Mouse (Mus musculus): ENCODE data around the gene Pnck. TPM values are rescaled to one million over a fixed set of nuclear protein-coding genes. Genes with fewer than 3 reads are reported as not detected.

The Pnck gene
- polyA plus RNA-seq, 2 experiments = 0.89 to 0.96 TPM

- H3K27me3 ChIP-seq (ENCODE audit: control insufficient read depth, insufficient read depth, low read length) = no peaks in the 10 kb centered on the region
- H3K4me1 ChIP-seq (replicated peaks; ENCODE audit: control insufficient read depth in 2 of 2, insufficient read depth in 2 of 2, low read length in 1 of 2) = no peaks in the 10 kb centered on the region
- TF ChIP-seq EP300 (IDR thresholded peaks at IDR 0.05; ENCODE audit: low read depth) = no peak
- TF ChIP-seq CTCF (IDR thresholded peaks at IDR 0.05; ENCODE audit: low read depth) = no peak
- DNase-seq (ENCODE audit: low read depth in 3 of 3, low spot score in 3 of 3) = no peak
- no peak overlapping the region for H3K9ac ChIP-seq (replicated peaks)
- H3K9me3 ChIP-seq (ENCODE audit: control insufficient read depth, low read length) = no peaks in the 10 kb centered on the region
- no peak overlapping the region for H3K4me3 ChIP-seq (ENCODE audit: insufficient read depth in 1 of 2, low read depth in 2 of 2, low read length in 2 of 2)
- no peak overlapping the region for H3K4me2 ChIP-seq (ENCODE audit: low read depth)
- no peak for ATAC-seq (ENCODE audit: insufficient read depth)
- no peak overlapping the region for H3K27ac ChIP-seq
- H3K36me3 ChIP-seq (replicated peaks; ENCODE audit: control insufficient read depth, insufficient read depth, low read depth) = no peaks in the 10 kb centered on the region
These were observed 32.9 kb downstream of the Pnck start for GRCm38 (mm10) chrX:73626981-73627380.

- WGBS (ENCODE audit: insufficient replicate concordance) = 67% methylated on average over 2 of the region's 2 CpGs
- no peaks in the 10 kb centered on the region for H3K36me3 ChIP-seq (replicated peaks; ENCODE audit: control insufficient read depth, insufficient read depth, low read depth)
- no peak overlapping the region for H3K4me2 ChIP-seq (ENCODE audit: low read depth)
- H3K4me3 ChIP-seq (ENCODE audit: insufficient read depth in 1 of 2, low read depth in 2 of 2, low read length in 2 of 2) = no peak overlapping the region
- H3K9me3 ChIP-seq (ENCODE audit: control insufficient read depth, low read length) = no peaks in the 10 kb centered on the region
- H3K4me1 ChIP-seq (replicated peaks; ENCODE audit: control insufficient read depth in 2 of 2, insufficient read depth in 2 of 2, low read length in 1 of 2) = peaks cover 0 to 2% of the 10 kb centered on the region in 2 experiments; a peak in 1 of 4 replicates
- ATAC-seq (ENCODE audit: insufficient read depth) = no peak
- no peak overlapping the region for H3K27ac ChIP-seq
- H3K27me3 ChIP-seq (ENCODE audit: control insufficient read depth, insufficient read depth, low read length) = no peaks in the 10 kb centered on the region
- DNase-seq (ENCODE audit: low read depth in 3 of 3, low spot score in 3 of 3) = no peak
- no peak for TF ChIP-seq CTCF (IDR thresholded peaks at IDR 0.05; ENCODE audit: low read depth)
- H3K9ac ChIP-seq (replicated peaks) = no peak overlapping the region
These were observed 40.0 kb downstream of the Pnck start for GRCm38 (mm10) chrX:73619890-73620289.

- Histone ChIP-seq H3K9me3 (ENCODE audit: control insufficient read depth, low read length) (no peaks in the 10 kb centered on the region), H3K27me3 (ENCODE audit: control insufficient read depth, insufficient read depth, low read length) (no peaks in the 10 kb centered on the region), H3K4me1 (replicated peaks; ENCODE audit: control insufficient read depth in 2 of 2, insufficient read depth in 2 of 2, low read length in 1 of 2) (peaks cover 0 to 2% of the 10 kb centered on the region in 2 experiments; a peak in 1 of 4 replicates), H3K9ac (replicated peaks) (no peak overlapping the region), H3K4me2 (ENCODE audit: low read depth) (no peak overlapping the region), H3K27ac (no peak overlapping the region), H3K4me3 (ENCODE audit: insufficient read depth in 1 of 2, low read depth in 2 of 2, low read length in 2 of 2) (no peak overlapping the region), H3K36me3 (replicated peaks; ENCODE audit: control insufficient read depth, insufficient read depth, low read depth) (no peaks in the 10 kb centered on the region)
- TF ChIP-seq EP300 (IDR thresholded peaks at IDR 0.05; ENCODE audit: low read depth) (no peak), CTCF (IDR thresholded peaks at IDR 0.05; ENCODE audit: low read depth) (no peak)
- ATAC-seq (ENCODE audit: insufficient read depth) (no peak), DNase-seq (ENCODE audit: low read depth in 3 of 3, low spot score in 3 of 3) (no peak)
These were observed 40.5 kb downstream of the Pnck start for GRCm38 (mm10) chrX:73619401-73619800.

- WGBS (ENCODE audit: insufficient replicate concordance) = 50% methylated on average over 1 of the region's 1 CpGs
- Histone ChIP-seq H3K4me3 (ENCODE audit: insufficient read depth in 1 of 2, low read depth in 2 of 2, low read length in 2 of 2) (no peak overlapping the region), H3K9me3 (ENCODE audit: control insufficient read depth, low read length) (no peaks in the 10 kb centered on the region), H3K27ac (no peak overlapping the region), H3K4me1 (replicated peaks; ENCODE audit: control insufficient read depth in 2 of 2, insufficient read depth in 2 of 2, low read length in 1 of 2) (peaks cover 0 to 4% of the 10 kb centered on the region in 2 experiments; a peak in 1 of 4 replicates), H3K36me3 (replicated peaks; ENCODE audit: control insufficient read depth, insufficient read depth, low read depth) (no peaks in the 10 kb centered on the region), H3K9ac (replicated peaks) (no peak overlapping the region), H3K27me3 (ENCODE audit: control insufficient read depth, insufficient read depth, low read length) (no peaks in the 10 kb centered on the region), H3K4me2 (ENCODE audit: low read depth) (no peak overlapping the region)
- ATAC-seq (ENCODE audit: insufficient read depth) = no peak
- TF ChIP-seq CTCF (IDR thresholded peaks at IDR 0.05; ENCODE audit: low read depth) = no peak
- TF ChIP-seq EP300 (IDR thresholded peaks at IDR 0.05; ENCODE audit: low read depth) = no peak
- DNase-seq (ENCODE audit: low read depth in 3 of 3, low spot score in 3 of 3) = no peak
These were observed 44.0 kb downstream of the Pnck start for GRCm38 (mm10) chrX:73615876-73616275.

- DNase-seq (ENCODE audit: low read depth in 3 of 3, low spot score in 3 of 3) = no peak
- 35% methylated on average over 4 of the region's 4 CpGs for WGBS (ENCODE audit: insufficient replicate concordance)
- H3K27me3 ChIP-seq (ENCODE audit: control insufficient read depth, insufficient read depth, low read length) = no peaks in the 10 kb centered on the region
- H3K4me3 ChIP-seq (ENCODE audit: insufficient read depth in 1 of 2, low read depth in 2 of 2, low read length in 2 of 2) = no peak overlapping the region
- H3K36me3 ChIP-seq (replicated peaks; ENCODE audit: control insufficient read depth, insufficient read depth, low read depth) = no peaks in the 10 kb centered on the region
- no peak for ATAC-seq (ENCODE audit: insufficient read depth)
- 0 out of 4 replicates have a peak, but pooled peaks cover 0 to 2% of the 10 kb centered on the region in 2 experiments for H3K4me1 ChIP-seq (replicated peaks; ENCODE audit: control insufficient read depth in 2 of 2, insufficient read depth in 2 of 2, low read length in 1 of 2)
- TF ChIP-seq EP300 (IDR thresholded peaks at IDR 0.05; ENCODE audit: low read depth) = no peak
- no peak for TF ChIP-seq CTCF (IDR thresholded peaks at IDR 0.05; ENCODE audit: low read depth)
- no peaks in the 10 kb centered on the region for H3K9me3 ChIP-seq (ENCODE audit: control insufficient read depth, low read length)
- H3K9ac ChIP-seq (replicated peaks) = no peak overlapping the region
- H3K4me2 ChIP-seq (ENCODE audit: low read depth) = no peak overlapping the region
- H3K27ac ChIP-seq = no peak overlapping the region
These were observed 46.3 kb downstream of the Pnck start for GRCm38 (mm10) chrX:73613665-73614064.

Other genes with a start within 250 kb of the Pnck start
- 0.01 TPM in 2 replicates for gene Zfp92, start 249.0 kb downstream of the Pnck start, polyA plus RNA-seq (2012; rRNA removed)
- gene Zfp92, start 249.0 kb downstream of the Pnck start, polyA plus RNA-seq (2014; fragmentation: Nextera tagmentation; extraction: Ambion mirVana) = not detected in 2 replicates
- not detected in 2 replicates for gene Trex2, start 224.8 kb downstream of the Pnck start, polyA plus RNA-seq (2012; rRNA removed)
- not detected in 2 replicates for gene Trex2, start 224.8 kb downstream of the Pnck start, polyA plus RNA-seq (2014; fragmentation: Nextera tagmentation; extraction: Ambion mirVana)
- gene Haus7, start 201.1 kb downstream of the Pnck start, polyA plus RNA-seq (2012; rRNA removed) = 22.7 and 26.9 TPM in 2 replicates
- gene Haus7, start 201.1 kb downstream of the Pnck start, polyA plus RNA-seq (2014; fragmentation: Nextera tagmentation; extraction: Ambion mirVana) = 37.4 and 40.6 TPM in 2 replicates
- gene Bgn, start 176.5 kb downstream of the Pnck start, polyA plus RNA-seq (2012; rRNA removed) = 19.0 and 20.6 TPM in 2 replicates
- gene Bgn, start 176.5 kb downstream of the Pnck start, polyA plus RNA-seq (2014; fragmentation: Nextera tagmentation; extraction: Ambion mirVana) = 11.1 and 11.8 TPM in 2 replicates
- 0.01 TPM in 1 of 2 replicates, not detected in the other for gene Atp2b3, start 157.0 kb downstream of the Pnck start, polyA plus RNA-seq (2012; rRNA removed)
- not detected in 2 replicates for gene Atp2b3, start 157.0 kb downstream of the Pnck start, polyA plus RNA-seq (2014; fragmentation: Nextera tagmentation; extraction: Ambion mirVana)
- gene Dusp9, start 20.7 kb downstream of the Pnck start, polyA plus RNA-seq (2012; rRNA removed) = 23.0 and 24.7 TPM in 2 replicates
- 8.1 and 9.3 TPM in 2 replicates for gene Dusp9, start 20.7 kb downstream of the Pnck start, polyA plus RNA-seq (2014; fragmentation: Nextera tagmentation; extraction: Ambion mirVana)
- gene Slc6a8, start 13.0 kb upstream of the Pnck start, polyA plus RNA-seq (2012; rRNA removed) = 1.7 and 2.0 TPM in 2 replicates
- gene Slc6a8, start 13.0 kb upstream of the Pnck start, polyA plus RNA-seq (2014; fragmentation: Nextera tagmentation; extraction: Ambion mirVana) = 0.29 and 0.34 TPM in 2 replicates
- gene Bcap31, start 56.1 kb upstream of the Pnck start, polyA plus RNA-seq (2012; rRNA removed) = 31.6 and 41.7 TPM in 2 replicates
- 136 and 137 TPM in 2 replicates for gene Bcap31, start 56.1 kb upstream of the Pnck start, polyA plus RNA-seq (2014; fragmentation: Nextera tagmentation; extraction: Ambion mirVana)
- gene Abcd1, start 56.5 kb upstream of the Pnck start, polyA plus RNA-seq (2012; rRNA removed) = 5.9 and 6.1 TPM in 2 replicates
- gene Abcd1, start 56.5 kb upstream of the Pnck start, polyA plus RNA-seq (2014; fragmentation: Nextera tagmentation; extraction: Ambion mirVana) = 6.5 and 6.6 TPM in 2 replicates
- gene Plxnb3, start 97.0 kb upstream of the Pnck start, polyA plus RNA-seq (2012; rRNA removed) = 0.26 and 0.31 TPM in 2 replicates
- 0.08 and 0.14 TPM in 2 replicates for gene Plxnb3, start 97.0 kb upstream of the Pnck start, polyA plus RNA-seq (2014; fragmentation: Nextera tagmentation; extraction: Ambion mirVana)
- 0.04 and 0.12 TPM in 2 replicates for gene Srpk3, start 114.3 kb upstream of the Pnck start, polyA plus RNA-seq (2012; rRNA removed)
- 0.05 and 0.11 TPM in 2 replicates for gene Srpk3, start 114.3 kb upstream of the Pnck start, polyA plus RNA-seq (2014; fragmentation: Nextera tagmentation; extraction: Ambion mirVana)
- gene Idh3g, start 126.8 kb upstream of the Pnck start, polyA plus RNA-seq (2012; rRNA removed) = 143 TPM in 2 replicates
- gene Idh3g, start 126.8 kb upstream of the Pnck start, polyA plus RNA-seq (2014; fragmentation: Nextera tagmentation; extraction: Ambion mirVana) = 128 and 140 TPM in 2 replicates
- 117 and 139 TPM in 2 replicates for gene Ssr4, start 126.9 kb upstream of the Pnck start, polyA plus RNA-seq (2012; rRNA removed)
- gene Ssr4, start 126.9 kb upstream of the Pnck start, polyA plus RNA-seq (2014; fragmentation: Nextera tagmentation; extraction: Ambion mirVana) = 200 and 203 TPM in 2 replicates
- gene Pdzd4, start 164.9 kb upstream of the Pnck start, polyA plus RNA-seq (2012; rRNA removed) = 0.23 and 0.30 TPM in 2 replicates
- gene Pdzd4, start 164.9 kb upstream of the Pnck start, polyA plus RNA-seq (2014; fragmentation: Nextera tagmentation; extraction: Ambion mirVana) = 0.08 TPM in 1 of 2 replicates, not detected in the other
- gene Avpr2, start 232.0 kb upstream of the Pnck start, polyA plus RNA-seq (2012; rRNA removed) = 0.01 TPM in 1 of 2 replicates, not detected in the other
- gene Avpr2, start 232.0 kb upstream of the Pnck start, polyA plus RNA-seq (2014; fragmentation: Nextera tagmentation; extraction: Ambion mirVana) = not detected in 2 replicates
- gene L1cam, start 236.0 kb upstream of the Pnck start, polyA plus RNA-seq (2012; rRNA removed) = 0.18 and 0.47 TPM in 2 replicates
- 0.16 and 0.20 TPM in 2 replicates for gene L1cam, start 236.0 kb upstream of the Pnck start, polyA plus RNA-seq (2014; fragmentation: Nextera tagmentation; extraction: Ambion mirVana)

Data from liver, embryonic 14.5 days (tissue).